Mouse (Mus musculus): ENCODE results near the gene Kpna4. TPM values are rescaled to one million over a fixed set of nuclear protein-coding genes. Genes with fewer than 3 reads are reported as not detected.
A peak's percentile ranks its signal among the peaks of the same experiment; 100 is the strongest.

Gene Kpna4
- polyA plus RNA-seq (2015; fragmentation: Nextera tagmentation; extraction: Ambion mirVana): 24.7 and 25.5 TPM in 2 replicates

DNA sequence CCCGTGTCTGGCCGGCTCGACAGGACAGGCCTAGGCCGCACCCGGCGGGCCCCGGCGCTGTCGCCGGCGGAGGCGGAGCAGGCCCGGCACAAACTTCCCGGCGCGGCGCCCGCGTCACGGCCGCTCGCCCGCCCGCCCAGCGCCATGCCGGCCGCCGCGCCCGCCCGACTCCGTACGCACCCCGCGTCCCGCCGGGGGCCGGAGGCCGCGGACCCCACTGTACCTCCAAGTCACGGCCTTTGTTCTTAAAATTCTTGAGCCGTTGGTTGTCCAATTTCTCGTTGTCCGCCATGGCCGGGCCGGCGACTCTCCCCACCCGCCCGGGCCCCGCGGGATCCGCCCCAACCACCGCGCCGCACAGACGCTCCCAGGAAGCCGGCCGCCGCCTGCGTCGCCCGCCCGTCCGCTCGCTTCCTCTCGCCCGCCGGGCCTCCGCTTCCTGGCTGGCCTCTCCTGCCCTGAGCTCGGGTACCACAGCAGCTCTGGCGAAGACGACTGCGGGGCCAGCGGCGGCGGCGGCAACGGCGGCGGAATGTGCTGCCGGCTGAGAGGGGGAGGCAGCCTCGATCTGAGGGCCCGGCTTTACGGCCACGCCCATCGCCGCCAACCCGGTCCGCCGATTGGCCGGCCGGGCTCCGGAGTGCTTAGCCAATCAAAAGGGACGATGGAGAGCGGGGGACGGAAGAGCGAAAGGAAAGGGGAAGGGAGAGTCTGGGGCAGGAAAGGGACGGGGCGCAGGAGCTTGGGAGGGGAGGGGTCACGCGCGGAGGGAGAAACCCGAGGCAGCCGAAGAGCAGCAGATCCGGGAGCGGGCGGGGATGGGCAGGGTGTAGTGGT lies at the start of gene Kpna4:
Kpna4 (minus strand) TSS at position 605 of the 837 bp plus-strand sequence.
- no peaks in the 10 kb centered on the region for H3K36me3 ChIP-seq
- no peaks in the 10 kb centered on the region for H3K9me3 ChIP-seq (replicated peaks)
- H3K9ac ChIP-seq: peak within 1 kb of the TSS; percentile 97
- H3K4me3 ChIP-seq: peak within 1 kb of the TSS; percentile 99
- H3K4me2 ChIP-seq: peak within 1 kb of the TSS; percentile 77
- H3K27me3 ChIP-seq: no peaks in the 10 kb centered on the region
- peak; percentile 98 for ATAC-seq (replicated peaks; ENCODE audit: insufficient number of reproducible peaks, insufficient read depth, low FRiP score, low read depth)
- H3K4me1 ChIP-seq (replicated peaks): peaks cover 13% of the 10 kb centered on the region
- WGBS: under 1% methylated on average over 97 of the region's 107 CpGs
- peak within 1 kb of the TSS; percentile 98 for H3K27ac ChIP-seq

- Histone ChIP-seq H3K36me3 (no peaks in the 10 kb centered on the region), H3K27me3 (no peaks in the 10 kb centered on the region), H3K4me2 (no peak overlapping the region), H3K27ac (no peak overlapping the region), H3K9ac (no peak overlapping the region), H3K4me1 (replicated peaks) (peaks cover 3% of the 10 kb centered on the region), H3K4me3 (no peak overlapping the region), H3K9me3 (replicated peaks) (no peaks in the 10 kb centered on the region)
- ATAC-seq (replicated peaks; ENCODE audit: insufficient number of reproducible peaks, insufficient read depth, low FRiP score, low read depth): no peak
- 15% methylated on average over 1 of the region's 1 CpGs for WGBS
Measured at GRCm38 (mm10) chr3:69175229-69175628, 48.3 kb upstream of the Kpna4 start.

DNA sequence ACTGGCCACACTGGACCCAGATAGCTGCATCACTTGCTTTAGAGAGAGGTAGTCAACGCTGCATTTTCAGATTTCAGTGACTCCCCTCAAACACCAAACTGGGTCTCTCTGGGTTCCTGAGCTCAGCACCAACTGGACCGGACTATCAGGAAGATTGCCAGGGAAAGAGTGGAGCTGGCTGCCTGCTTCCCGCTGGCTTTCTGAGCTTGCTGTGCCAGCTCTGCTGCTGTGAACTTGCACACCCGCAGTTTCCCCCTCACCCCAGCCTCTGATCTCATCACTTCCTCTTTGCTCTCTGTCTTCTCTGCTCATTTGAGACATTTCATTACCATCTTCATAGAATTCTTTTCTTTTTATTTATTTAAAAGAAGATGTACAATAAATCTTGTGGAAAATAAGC lies 44.2 kb upstream of the Kpna4 start:
- Histone ChIP-seq H3K4me2 (no peak overlapping the region), H3K27me3 (no peaks in the 10 kb centered on the region), H3K4me3 (no peak overlapping the region), H3K9ac (no peak overlapping the region), H3K9me3 (replicated peaks) (no peaks in the 10 kb centered on the region), H3K27ac (no peak overlapping the region), H3K36me3 (no peaks in the 10 kb centered on the region), H3K4me1 (replicated peaks) (peaks cover 3% of the 10 kb centered on the region)
- WGBS: 51% methylated on average over 4 of the region's 4 CpGs
- ATAC-seq (replicated peaks; ENCODE audit: insufficient number of reproducible peaks, insufficient read depth, low FRiP score, low read depth): no peak

- no peaks in the 10 kb centered on the region for H3K36me3 ChIP-seq
- 66% methylated on average over 5 of the region's 5 CpGs for WGBS
- H3K27me3 ChIP-seq: no peaks in the 10 kb centered on the region
- no peaks in the 10 kb centered on the region for H3K9me3 ChIP-seq (replicated peaks)
- H3K9ac ChIP-seq: no peak overlapping the region
- H3K4me1 ChIP-seq (replicated peaks): no peaks in the 10 kb centered on the region; the same call in 1 of the 2 replicates
- no peak overlapping the region for H3K4me3 ChIP-seq
- H3K27ac ChIP-seq: no peak overlapping the region
- no peak overlapping the region for H3K4me2 ChIP-seq
- ATAC-seq (replicated peaks; ENCODE audit: insufficient number of reproducible peaks, insufficient read depth, low FRiP score, low read depth): no peak
Measured at GRCm38 (mm10) chr3:69169796-69170195, 42.9 kb upstream of the Kpna4 start.

GRCm38 (mm10) chr3:69168724-69169123 lies 41.8 kb upstream of the Kpna4 start:
- Histone ChIP-seq H3K4me3 (no peak overlapping the region), H3K4me2 (no peak overlapping the region), H3K36me3 (no peaks in the 10 kb centered on the region), H3K9me3 (replicated peaks) (no peaks in the 10 kb centered on the region), H3K27me3 (no peaks in the 10 kb centered on the region), H3K4me1 (replicated peaks) (no peaks in the 10 kb centered on the region; the same call in 1 of the 2 replicates), H3K9ac (no peak overlapping the region), H3K27ac (no peak overlapping the region)
- WGBS: 81% methylated on average over 9 of the region's 9 CpGs
- no peak for ATAC-seq (replicated peaks; ENCODE audit: insufficient number of reproducible peaks, insufficient read depth, low FRiP score, low read depth)

DNA sequence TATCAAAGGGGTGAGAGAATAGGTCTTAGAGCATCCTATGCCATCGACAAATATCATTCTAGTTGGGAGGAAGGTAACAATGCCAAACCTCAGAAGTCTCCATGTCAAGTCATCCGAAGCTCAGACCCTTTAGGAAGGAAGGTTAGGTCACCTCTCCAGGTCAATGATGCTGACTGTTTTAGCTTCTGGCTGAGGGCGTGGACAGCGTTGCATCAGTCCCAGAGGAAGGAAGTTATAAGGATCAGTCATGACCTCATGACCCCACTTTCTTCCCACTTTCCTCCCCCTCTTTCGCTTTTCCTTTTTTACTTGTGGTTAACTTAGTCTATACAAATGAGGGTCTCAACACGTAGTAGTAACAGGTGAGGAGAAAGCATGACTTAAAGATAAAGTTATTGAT lies 36.1 kb upstream of the Kpna4 start:
- no peaks in the 10 kb centered on the region for H3K9me3 ChIP-seq (replicated peaks)
- no peaks in the 10 kb centered on the region for H3K27me3 ChIP-seq
- H3K4me1 ChIP-seq (replicated peaks): no peaks in the 10 kb centered on the region
- no peaks in the 10 kb centered on the region for H3K36me3 ChIP-seq
- 72% methylated on average over 6 of the region's 6 CpGs for WGBS
- H3K9ac ChIP-seq: no peak overlapping the region
- H3K4me3 ChIP-seq: no peak overlapping the region
- H3K4me2 ChIP-seq: no peak overlapping the region
- no peak overlapping the region for H3K27ac ChIP-seq
- no peak for ATAC-seq (replicated peaks; ENCODE audit: insufficient number of reproducible peaks, insufficient read depth, low FRiP score, low read depth)

- Histone ChIP-seq H3K27ac (no peak overlapping the region), H3K36me3 (no peaks in the 10 kb centered on the region), H3K27me3 (no peaks in the 10 kb centered on the region), H3K4me2 (no peak overlapping the region), H3K4me1 (replicated peaks) (no peaks in the 10 kb centered on the region), H3K9ac (no peak overlapping the region), H3K9me3 (replicated peaks) (no peaks in the 10 kb centered on the region), H3K4me3 (no peak overlapping the region)
- 46% methylated on average over 1 of the region's 1 CpGs for WGBS
- ATAC-seq (replicated peaks; ENCODE audit: insufficient number of reproducible peaks, insufficient read depth, low FRiP score, low read depth): no peak
Measured at GRCm38 (mm10) chr3:69160429-69160828, 33.5 kb upstream of the Kpna4 start.

DNA sequence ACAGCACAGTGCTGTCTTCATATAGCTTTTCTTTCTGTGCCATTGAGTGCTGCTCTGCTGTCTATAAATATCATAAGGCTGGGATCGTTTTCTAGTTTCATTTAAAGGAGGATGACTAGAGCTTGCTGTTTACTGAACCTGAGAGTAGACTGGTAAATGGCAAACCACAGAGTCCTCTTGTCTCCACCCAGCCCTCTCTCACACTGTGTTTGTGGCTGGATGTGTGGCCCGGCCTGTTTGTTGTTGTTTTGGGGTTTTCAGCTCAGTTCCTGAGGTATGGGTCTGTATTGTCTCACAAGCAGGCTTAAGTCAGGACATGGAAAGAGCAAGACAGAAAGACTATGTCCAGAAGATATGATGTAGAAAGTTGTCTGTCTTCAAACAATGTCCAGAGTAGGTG lies 32.6 kb upstream of the Kpna4 start:
- no peaks in the 10 kb centered on the region for H3K9me3 ChIP-seq (replicated peaks)
- H3K36me3 ChIP-seq: no peaks in the 10 kb centered on the region
- H3K27ac ChIP-seq: no peak overlapping the region
- H3K4me3 ChIP-seq: no peak overlapping the region
- H3K27me3 ChIP-seq: no peaks in the 10 kb centered on the region
- H3K4me1 ChIP-seq (replicated peaks): no peaks in the 10 kb centered on the region
- no peak for ATAC-seq (replicated peaks; ENCODE audit: insufficient number of reproducible peaks, insufficient read depth, low FRiP score, low read depth)
- no peak overlapping the region for H3K4me2 ChIP-seq
- 61% methylated on average over 2 of the region's 2 CpGs for WGBS
- H3K9ac ChIP-seq: no peak overlapping the region

GRCm38 (mm10) chr3:69157886-69158285 lies 31.0 kb upstream of the Kpna4 start:
- Histone ChIP-seq H3K4me2 (no peak overlapping the region), H3K27me3 (no peaks in the 10 kb centered on the region), H3K27ac (no peak overlapping the region), H3K9me3 (replicated peaks) (no peaks in the 10 kb centered on the region), H3K36me3 (no peaks in the 10 kb centered on the region), H3K4me1 (replicated peaks) (no peaks in the 10 kb centered on the region), H3K4me3 (no peak overlapping the region), H3K9ac (no peak overlapping the region)
- WGBS: 67% methylated on average over 5 of the region's 5 CpGs
- ATAC-seq (replicated peaks; ENCODE audit: insufficient number of reproducible peaks, insufficient read depth, low FRiP score, low read depth): no peak

DNA sequence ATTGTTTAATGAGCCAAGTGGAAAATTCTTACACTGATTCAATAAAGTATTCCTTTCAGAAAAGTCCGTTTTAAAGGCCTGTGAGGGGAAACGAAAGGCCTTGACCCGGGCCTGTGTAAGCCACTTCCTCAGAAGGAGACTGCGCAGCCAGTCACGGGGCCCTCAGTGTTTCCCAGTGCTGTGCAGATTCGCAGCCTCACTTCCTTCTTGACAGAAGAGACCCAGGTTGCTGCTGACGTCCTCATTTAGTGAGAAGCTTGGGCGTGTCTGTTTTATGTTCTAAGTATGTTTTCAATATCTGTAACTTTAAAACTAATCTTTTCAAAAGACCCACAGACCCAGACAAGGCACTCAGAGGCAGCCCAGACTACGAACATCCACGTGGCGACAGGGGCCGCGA lies 29.6 kb upstream of the Kpna4 start:
- H3K36me3 ChIP-seq: no peaks in the 10 kb centered on the region
- WGBS: 77% methylated on average over 13 of the region's 13 CpGs
- no peak for ATAC-seq (replicated peaks; ENCODE audit: insufficient number of reproducible peaks, insufficient read depth, low FRiP score, low read depth)
- H3K27ac ChIP-seq: no peak overlapping the region
- H3K27me3 ChIP-seq: no peaks in the 10 kb centered on the region
- no peak overlapping the region for H3K4me3 ChIP-seq
- no peaks in the 10 kb centered on the region for H3K9me3 ChIP-seq (replicated peaks)
- no peak overlapping the region for H3K4me2 ChIP-seq
- no peaks in the 10 kb centered on the region for H3K4me1 ChIP-seq (replicated peaks)
- no peak overlapping the region for H3K9ac ChIP-seq

DNA sequence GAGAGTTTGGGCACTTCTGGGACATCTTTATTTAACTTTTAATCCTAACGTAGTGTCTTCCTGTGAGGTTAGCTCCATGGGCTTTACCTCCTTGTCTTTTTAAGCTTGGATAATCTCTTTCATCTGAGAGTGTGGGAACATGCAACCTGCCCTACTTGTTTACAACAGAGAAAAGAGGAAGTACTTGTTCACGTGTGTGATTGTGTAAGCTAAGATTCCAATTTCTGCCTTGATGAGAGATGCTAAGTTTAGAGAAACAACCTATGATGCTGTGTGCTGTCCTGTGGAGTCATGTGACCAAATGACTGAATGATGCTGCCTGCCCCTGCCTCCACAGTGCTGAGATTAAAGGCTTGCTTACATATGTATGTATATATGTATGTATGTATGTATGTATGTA lies 27.8 kb upstream of the Kpna4 start:
- 67% methylated on average over 2 of the region's 2 CpGs for WGBS
- no peak overlapping the region for H3K27ac ChIP-seq
- H3K4me2 ChIP-seq: no peak overlapping the region
- no peak overlapping the region for H3K4me3 ChIP-seq
- H3K36me3 ChIP-seq: no peaks in the 10 kb centered on the region
- no peaks in the 10 kb centered on the region for H3K27me3 ChIP-seq
- no peak overlapping the region for H3K9ac ChIP-seq
- ATAC-seq (replicated peaks; ENCODE audit: insufficient number of reproducible peaks, insufficient read depth, low FRiP score, low read depth): no peak
- no peaks in the 10 kb centered on the region for H3K9me3 ChIP-seq (replicated peaks)
- no peaks in the 10 kb centered on the region for H3K4me1 ChIP-seq (replicated peaks)

GRCm38 (mm10) chr3:69150921-69151320 lies 24.0 kb upstream of the Kpna4 start:
- Histone ChIP-seq H3K4me2 (no peak overlapping the region), H3K9ac (no peak overlapping the region), H3K4me3 (no peak overlapping the region), H3K4me1 (replicated peaks) (no peaks in the 10 kb centered on the region), H3K9me3 (replicated peaks) (no peaks in the 10 kb centered on the region), H3K27ac (no peak overlapping the region), H3K27me3 (no peaks in the 10 kb centered on the region), H3K36me3 (no peaks in the 10 kb centered on the region)
- ATAC-seq (replicated peaks; ENCODE audit: insufficient number of reproducible peaks, insufficient read depth, low FRiP score, low read depth): no peak
- WGBS: 81% methylated on average over 3 of the region's 3 CpGs

Data from heart, embryonic 15.5 days (tissue).